Mouse (Mus musculus) hindbrain, embryonic 11.5 days (tissue): ENCODE measurements around the gene Rassf2. TPM values are rescaled to one million over a fixed set of nuclear protein-coding genes. Genes with fewer than 3 reads are reported as not detected.

ENCODE experiments used
- ATAC-seq: fragments of 200-750 bp; cut with Nextera tagmentation; 2 replicates; pipeline ENCODE4 v1.8.0; 2017; ENCODE audit warnings: mild to moderate bottlenecking, moderate TSS enrichment, moderate library complexity; ENCODE audit not compliant: low FRiP score
- DNase-seq: peaks from one replicate; pipeline ENCODE4 v3.0.0-alpha.2; 2015; ENCODE audit warnings: low spot score
- H3K27ac ChIP-seq: fragments of 300-500 bp; sonication (generic); 2 replicates; pipeline ENCODE4 v1.5.1; 2014; ENCODE audit warnings: mild to moderate bottlenecking, low read depth, low read length
- H3K27me3 ChIP-seq: fragments of 300-500 bp; sonication (generic); 2 replicates; pipeline ENCODE4 v1.6.1; 2014; ENCODE audit warnings: mild to moderate bottlenecking, low read length, moderate library complexity, mixed read lengths; ENCODE audit not compliant: control insufficient read depth, insufficient read depth
- H3K36me3 ChIP-seq: fragments of 300-500 bp; sonication (generic); 2 replicates; pipeline ENCODE4 v1.6.1; 2014; ENCODE audit warnings: mild to moderate bottlenecking, low read length, moderate library complexity, mixed read lengths; ENCODE audit not compliant: control insufficient read depth, insufficient read depth
- H3K4me1 ChIP-seq: fragments of 300-500 bp; sonication (generic); replicated peaks from 2 replicates; pipeline ENCODE4 v1.6.1; 2014; ENCODE audit warnings: low read length, mixed read lengths; ENCODE audit not compliant: control insufficient read depth, insufficient read depth
- H3K4me2 ChIP-seq: fragments of 300-500 bp; sonication (generic); replicated peaks from 2 replicates; pipeline ENCODE4 v1.6.1; 2014; ENCODE audit warnings: mild to moderate bottlenecking, low read depth, low read length
- H3K4me3 ChIP-seq: fragments of 300-500 bp; sonication (generic); 2 replicates; pipeline ENCODE4 v1.5.1; 2014; ENCODE audit warnings: low read depth, low read length
- H3K9ac ChIP-seq: fragments of 300-500 bp; sonication (generic); 2 replicates; pipeline ENCODE4 v1.6.1; 2014; ENCODE audit warnings: low read depth, low read length
- H3K9me3 ChIP-seq: fragments of 300-500 bp; sonication (generic); 2 replicates; pipeline ENCODE4 v1.6.1; 2016; ENCODE audit warnings: low read length; ENCODE audit not compliant: control insufficient read depth
- WGBS: fragments of 180-500 bp; shearing (Covaris S2); extraction: QIAGEN DNeasy Blood & Tissue Kit; methylation state at CpG from one replicate; pipeline ENCODE4 v1.1.7; 2014; 5-methylcytosine and 5-hydroxymethylcytosine counted together
- polyA plus RNA-seq: library from polyadenylated mRNA; unstranded; fragments of >200 nt; fragmentation: Nextera tagmentation; extraction: Ambion mirVana; gene quantifications from 2 replicates; pipeline ENCODE4 v1.2.1, GENCODE M21; 2014

Gene Rassf2
- polyA plus RNA-seq, 1 experiment from 2014 or later = 27.2 TPM

DNA sequence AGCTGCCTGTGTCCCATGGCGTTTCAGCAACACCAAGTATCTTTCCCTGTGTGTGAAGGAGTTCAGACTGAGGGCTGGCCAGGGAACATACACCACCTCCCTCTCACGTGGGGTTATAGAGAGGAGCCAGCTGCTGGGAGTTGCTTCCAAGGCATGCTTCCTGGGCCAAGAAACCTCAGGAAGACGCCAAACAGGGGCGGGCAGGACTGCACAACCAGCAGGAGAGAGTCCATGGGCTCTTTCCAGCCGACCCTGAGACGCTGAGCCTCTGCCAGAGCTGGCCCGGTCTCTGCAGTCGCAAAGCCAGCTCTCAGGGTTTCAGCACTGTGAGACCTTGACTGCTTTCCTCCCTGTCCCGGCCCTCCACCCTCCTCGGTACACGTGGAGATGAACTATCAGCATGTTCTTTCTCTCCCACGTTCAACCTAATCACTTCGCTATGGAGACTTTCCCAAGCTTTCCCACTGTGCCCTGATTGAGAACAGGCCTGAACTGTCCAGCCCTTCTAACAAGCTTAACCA is 13.1 kb upstream of the Rassf2 start:
- ATAC-seq (no peak), DNase-seq (peak; percentile 19)
- no peaks in the 10 kb centered on the region for H3K4me1 ChIP-seq
- 50% methylated on average over 13 of the region's 13 CpGs for WGBS
- no peaks in the 10 kb centered on the region for H3K27me3 ChIP-seq
- no peaks in the 10 kb centered on the region for H3K9me3 ChIP-seq
- no peak overlapping the region for H3K4me2 ChIP-seq
- H3K9ac ChIP-seq = no peak overlapping the region
- no peak overlapping the region for H3K4me3 ChIP-seq
- H3K27ac ChIP-seq = no peak overlapping the region
- no peaks in the 10 kb centered on the region for H3K36me3 ChIP-seq

DNA sequence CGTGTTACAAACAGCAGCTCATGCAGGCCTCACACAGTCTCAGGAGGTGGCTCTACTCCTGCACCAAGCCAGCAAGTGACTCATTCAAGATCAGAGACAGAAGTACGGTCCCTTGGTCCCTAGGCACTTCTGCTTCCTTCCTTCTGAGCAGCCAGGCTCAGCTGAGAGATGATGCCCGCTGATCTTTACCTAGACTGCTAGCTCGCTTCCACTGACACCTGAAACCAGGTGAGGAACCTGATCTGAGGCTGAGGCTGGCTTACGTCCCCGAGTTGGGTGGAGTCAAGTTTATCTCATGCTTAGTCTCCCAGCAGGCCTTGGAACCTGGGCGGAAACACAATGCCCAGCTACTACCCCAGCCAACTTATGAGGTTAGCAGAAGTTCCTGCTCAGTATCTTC is 9.8 kb upstream of the Rassf2 start:
- H3K9me3 ChIP-seq = no peaks in the 10 kb centered on the region
- 0 out of 2 replicates have a peak, but pooled peaks cover 2% of the 10 kb centered on the region for H3K4me1 ChIP-seq
- no peak overlapping the region for H3K4me3 ChIP-seq
- H3K27ac ChIP-seq = no peak overlapping the region
- no peak for DNase-seq
- H3K4me2 ChIP-seq = no peak overlapping the region
- no peaks in the 10 kb centered on the region for H3K27me3 ChIP-seq
- ATAC-seq = no peak
- no peak overlapping the region for H3K9ac ChIP-seq
- H3K36me3 ChIP-seq = no peaks in the 10 kb centered on the region
- 66% methylated on average over 7 of the region's 7 CpGs for WGBS

DNA sequence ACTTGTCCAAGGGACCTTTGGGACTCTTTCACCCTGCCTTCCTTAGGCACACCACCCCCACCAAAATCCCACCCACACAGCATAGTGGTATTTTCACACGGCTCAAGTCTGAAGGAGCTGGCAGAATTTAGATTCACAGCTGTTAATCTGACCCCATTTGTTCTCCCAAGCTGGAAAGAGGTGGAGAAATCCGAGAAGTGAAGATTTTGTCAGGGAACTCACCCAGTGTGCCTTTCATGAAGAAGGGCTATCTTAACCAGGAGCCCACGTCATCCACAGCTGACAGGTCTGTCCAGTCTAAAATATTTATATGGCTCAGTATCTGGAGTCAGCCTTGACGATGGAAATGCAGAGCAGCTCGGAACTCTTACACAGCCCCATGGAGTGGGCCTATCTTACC is 6.3 kb upstream of the Rassf2 start:
- WGBS = 77% methylated on average over 5 of the region's 5 CpGs
- no peak for ATAC-seq
- H3K36me3 ChIP-seq = no peaks in the 10 kb centered on the region
- 0 out of 2 replicates have a peak, but pooled peaks cover 3% of the 10 kb centered on the region for H3K4me1 ChIP-seq
- H3K4me3 ChIP-seq = no peak overlapping the region
- DNase-seq = no peak
- H3K9ac ChIP-seq = no peak overlapping the region
- H3K4me2 ChIP-seq = no peak overlapping the region
- H3K27me3 ChIP-seq = no peaks in the 10 kb centered on the region
- H3K9me3 ChIP-seq = no peaks in the 10 kb centered on the region
- H3K27ac ChIP-seq = no peak overlapping the region

DNA sequence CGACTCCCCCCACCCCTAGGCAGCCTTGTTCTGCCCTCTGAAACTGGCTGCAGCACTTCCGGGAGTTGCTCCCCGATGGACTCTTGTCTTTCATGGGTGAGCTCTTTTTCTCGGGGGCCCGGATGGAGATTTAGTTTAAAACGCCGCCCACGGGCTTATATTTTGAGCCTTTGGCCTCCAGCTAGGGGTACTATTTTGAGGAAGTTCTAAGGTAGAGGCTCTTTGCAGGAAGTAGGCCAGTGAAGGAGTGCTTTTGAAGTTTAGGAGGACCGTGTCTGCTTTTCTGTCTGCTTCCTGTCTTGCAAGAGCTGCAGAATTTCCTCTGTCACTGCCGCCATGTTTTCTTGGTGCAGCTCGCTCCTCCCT is 5.4 kb upstream of the Rassf2 start:
- 0 out of 2 replicates have a peak, but pooled peaks cover 6% of the 10 kb centered on the region for H3K4me1 ChIP-seq
- H3K27ac ChIP-seq = no peak overlapping the region
- H3K27me3 ChIP-seq = no peaks in the 10 kb centered on the region
- DNase-seq (no peak), ATAC-seq (no peak)
- H3K9ac ChIP-seq = no peak overlapping the region
- H3K36me3 ChIP-seq = no peaks in the 10 kb centered on the region
- no peak overlapping the region for H3K4me3 ChIP-seq
- H3K9me3 ChIP-seq = no peaks in the 10 kb centered on the region
- WGBS = 54% methylated on average over 11 of the region's 11 CpGs
- no peak overlapping the region for H3K4me2 ChIP-seq

DNA sequence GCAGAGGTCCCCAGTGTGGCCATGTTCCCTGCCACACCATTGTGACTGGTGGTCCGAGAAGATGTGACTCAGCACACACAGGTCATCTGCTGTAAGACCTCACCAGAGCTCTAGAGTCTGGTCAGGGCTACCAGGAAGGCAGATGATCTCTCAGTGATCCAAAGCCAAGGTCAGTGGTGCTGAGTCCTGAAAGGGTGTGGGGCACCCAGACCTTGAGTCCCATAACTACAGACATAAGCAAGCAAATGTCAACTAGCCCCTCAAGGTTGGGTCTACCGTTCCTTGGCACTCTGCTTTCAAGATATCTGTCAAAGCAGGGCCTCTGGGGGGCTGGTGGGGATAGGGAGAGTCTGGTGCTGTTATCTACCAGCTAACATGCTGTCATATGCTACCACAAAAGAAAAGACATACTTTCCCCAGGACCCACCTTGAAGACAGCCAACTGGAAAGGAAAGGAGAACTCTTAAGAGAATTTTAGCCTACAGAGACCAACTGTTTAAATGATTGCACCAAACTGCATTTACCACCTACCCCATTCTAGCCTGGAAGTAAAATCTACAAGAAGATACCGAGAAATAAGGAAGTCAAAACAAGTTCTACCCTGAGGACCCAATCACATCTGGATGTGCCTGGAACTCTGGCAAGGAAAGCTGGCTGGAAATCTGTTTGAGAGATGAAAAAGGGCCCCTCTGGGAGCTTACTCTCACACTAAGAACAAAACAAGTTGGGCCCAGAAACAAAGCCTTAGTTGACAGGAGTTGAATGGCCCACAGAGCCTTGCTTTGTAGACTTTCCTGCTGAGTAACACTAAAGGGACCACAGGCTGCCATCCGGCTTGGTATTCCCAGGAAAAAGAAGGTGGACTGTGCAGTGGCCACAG is 4.8 kb upstream of the Rassf2 start:
- Histone ChIP-seq H3K4me1 (0 out of 2 replicates have a peak, but pooled peaks cover 6% of the 10 kb centered on the region), H3K27ac (no peak overlapping the region), H3K9ac (no peak overlapping the region), H3K4me3 (no peak overlapping the region), H3K9me3 (no peaks in the 10 kb centered on the region), H3K36me3 (no peaks in the 10 kb centered on the region), H3K27me3 (no peaks in the 10 kb centered on the region), H3K4me2 (no peak overlapping the region)
- DNase-seq (no peak), ATAC-seq (no peak)
- WGBS = 62% methylated on average over 4 of the region's 4 CpGs

DNA sequence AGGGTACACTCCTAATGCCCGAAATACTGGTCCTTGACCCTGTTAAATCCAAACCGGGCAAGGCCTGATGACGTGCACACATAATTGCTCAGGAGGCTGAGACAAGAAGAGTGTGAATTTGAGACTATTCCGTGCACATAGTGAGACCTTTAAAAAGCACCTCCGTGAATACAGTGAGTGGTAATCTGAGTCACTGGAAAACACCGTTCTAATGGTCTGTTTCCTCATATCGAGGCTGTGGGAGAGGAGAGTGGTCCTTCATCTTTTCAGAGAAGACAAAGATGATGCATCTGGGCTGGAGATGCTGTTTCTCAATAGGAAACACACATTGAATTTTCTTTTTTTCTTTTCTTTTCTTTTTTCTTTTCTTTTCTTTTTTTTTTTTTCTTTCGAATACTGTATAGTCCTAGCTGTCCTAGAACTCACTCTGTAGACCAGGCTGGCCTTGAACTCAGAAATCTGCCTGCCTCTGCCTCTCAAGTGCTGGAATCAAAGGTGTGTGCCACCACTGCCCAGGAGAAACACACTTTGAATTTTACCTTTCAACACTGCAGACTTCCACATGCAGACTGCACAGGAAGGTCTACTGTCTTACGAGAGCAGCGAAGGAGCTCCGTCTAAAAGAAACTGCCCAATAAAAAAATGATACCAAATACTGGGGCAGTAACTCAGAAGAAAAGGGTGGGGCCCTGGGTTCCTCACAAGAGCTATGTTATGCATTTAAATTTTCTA is 1.5 kb upstream of the Rassf2 start:
- Histone ChIP-seq H3K4me2 (peak overlapping the region; percentile 2; the same call in 1 of the 2 replicates), H3K4me3 (no peak overlapping the region), H3K27ac (peak overlapping the region; percentile 91; the same call in 1 of the 2 replicates)

DNA sequence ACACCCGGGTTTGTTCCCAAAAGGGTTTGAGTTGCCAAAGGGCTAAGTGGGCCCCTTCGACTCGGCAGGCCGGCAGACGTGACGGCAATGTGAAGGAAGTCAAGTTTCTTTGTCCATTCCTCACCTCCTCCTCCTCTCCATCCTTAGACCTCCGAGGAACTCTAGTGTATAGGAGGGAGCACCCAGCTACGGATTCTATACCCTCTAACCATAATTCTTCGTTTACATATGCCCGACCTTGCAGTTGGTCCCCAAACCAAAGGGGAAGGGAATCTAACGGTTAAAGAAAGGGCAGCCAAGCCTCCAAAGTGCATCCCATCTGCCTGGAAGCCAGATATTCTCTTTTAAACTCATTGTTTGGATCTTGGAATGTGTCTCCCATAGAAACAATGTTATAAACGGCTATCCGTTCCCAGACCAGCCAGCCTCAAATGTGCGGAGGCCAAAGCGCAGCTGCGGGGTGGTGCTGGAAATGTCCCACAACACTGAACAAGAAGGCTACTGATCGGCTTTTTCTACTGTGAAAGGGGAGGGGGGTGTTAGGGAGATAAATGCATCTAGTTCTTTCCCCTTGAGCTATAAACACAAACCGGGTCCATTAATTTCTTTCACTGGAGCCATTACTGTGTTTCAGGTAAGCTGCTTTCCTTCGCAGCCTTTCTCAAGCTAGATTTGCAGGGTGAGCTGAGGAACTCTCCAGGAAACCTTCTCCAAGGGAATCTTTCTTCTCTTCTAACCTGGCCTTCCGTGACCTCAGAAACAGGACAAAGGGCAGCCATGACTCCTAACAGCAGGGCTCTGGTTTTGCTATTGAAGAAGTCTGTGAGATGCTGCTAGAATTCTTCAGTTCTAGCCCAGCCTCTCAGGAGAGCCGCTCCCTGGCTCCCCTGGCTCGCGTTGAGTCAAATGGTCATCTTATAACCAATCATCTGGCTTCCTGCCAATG is 633 bp upstream of the Rassf2 start:
- Histone ChIP-seq H3K27me3 (no peaks in the 10 kb centered on the region), H3K9me3 (no peaks in the 10 kb centered on the region), H3K4me3 (peak overlapping the region; percentile 72), H3K27ac (peak overlapping the region; percentile 91), H3K4me2 (peak overlapping the region; percentile 69), H3K4me1 (peaks cover 12% of the 10 kb centered on the region; the same call in 1 of the 2 replicates), H3K9ac (peak overlapping the region; percentile 81), H3K36me3 (no peaks in the 10 kb centered on the region)
- WGBS = 6% methylated on average over 23 of the region's 23 CpGs
- DNase-seq = peak; percentile 56
- peak; percentile 55 for ATAC-seq

More for the DNA sequence above, 1.5 kb upstream of the Rassf2 start:
- H3K36me3 ChIP-seq = no peaks in the 10 kb centered on the region
- no peaks in the 10 kb centered on the region for H3K9me3 ChIP-seq
- peak overlapping the region; percentile 81; the same call in 1 of the 2 replicates for H3K9ac ChIP-seq
- DNase-seq (no peak), ATAC-seq (no peak)
- WGBS = 67% methylated on average over 11 of the region's 11 CpGs
- no peaks in the 10 kb centered on the region for H3K27me3 ChIP-seq
- peaks cover 12% of the 10 kb centered on the region; the same call in 1 of the 2 replicates for H3K4me1 ChIP-seq
